ENCODE assay signal across 9 mouse cellular contexts in the genomic region with DNA sequence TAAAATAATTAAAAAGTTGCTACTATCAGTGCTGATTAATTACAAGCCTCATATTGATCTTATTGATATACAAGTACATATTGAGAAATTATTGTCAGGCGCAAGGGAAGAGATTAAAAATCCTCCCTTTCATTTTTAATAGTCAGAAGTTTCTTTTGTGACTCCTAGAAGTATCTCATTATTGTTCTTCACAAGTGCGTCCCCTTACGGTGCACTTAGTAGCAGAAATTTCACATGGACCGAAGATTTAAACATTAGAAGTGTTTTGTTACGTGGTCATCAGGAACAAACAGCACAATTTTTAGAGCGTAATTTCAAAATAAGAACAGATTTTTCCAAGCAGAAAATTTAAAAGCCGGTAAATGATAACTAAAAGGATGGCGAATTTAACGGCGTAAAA. TPM values are rescaled to one million over a fixed set of nuclear protein-coding genes. Genes with fewer than 3 reads are reported as not detected.
DNase-seq lines count a peak whose midpoint lies in the region; ATAC-seq and TF ChIP-seq lines count a peak whose summit lies in the region.
"Had no signal": no experiment of that assay in that cellular context is flagged by ENCODE, and none has a peak within 500 bp of the region (broad histone marks: within the 10 kb centered on the region; RNA-seq: fewer than 3 reads in every experiment).

No protein-coding gene starts in this region.

- no peak for DNase-seq in left cerebral cortex, adult 2 months (ENCODE audit: extremely low spot score in 1 of 2, low spot score in 2 of 2)
- DNase-seq in left cerebral cortex, postnatal 25 days (ENCODE audit: low spot score in 2 of 2) = no peak
- peak; percentile 6 for DNase-seq in embryonic facial prominence, embryonic 14.5 days (ENCODE audit: low spot score)
- no peak for DNase-seq in left cerebral cortex, postnatal 4 days
- DNase-seq in left cerebral cortex, adult 9 months (ENCODE audit: low spot score in 2 of 2) = no peak
- no peak for DNase-seq in adrenal gland, postnatal 36 days

- H3K4me2 ChIP-seq in embryonic facial prominence, embryonic 14.5 days (ENCODE audit: low read depth, low read length) = peak overlapping the region; percentile 63
- peak overlapping the region; percentile 82 for H3K4me2 ChIP-seq in intestine, postnatal 0 days (replicated peaks; ENCODE audit: low read depth)
- H3K4me2 ChIP-seq in neural tube, embryonic 13.5 days = peak overlapping the region; percentile 69

- no peaks in the 10 kb centered on the region for H3K36me3 ChIP-seq in embryonic facial prominence, embryonic 14.5 days (ENCODE audit: control insufficient read depth, insufficient read depth, low read length)
- H3K36me3 ChIP-seq in intestine, postnatal 0 days (ENCODE audit: control insufficient read depth, insufficient read depth) = no peaks in the 10 kb centered on the region
- H3K36me3 ChIP-seq in neural tube, embryonic 13.5 days = no peaks in the 10 kb centered on the region

- peak overlapping the region; percentile 57 for H3K9ac ChIP-seq in embryonic facial prominence, embryonic 14.5 days (ENCODE audit: low read depth, low read length)
- H3K9ac ChIP-seq in intestine, postnatal 0 days (ENCODE audit: low read depth, low read length) = peak overlapping the region; percentile 58
- peak overlapping the region; percentile 57 for H3K9ac ChIP-seq in neural tube, embryonic 13.5 days

- ATAC-seq in embryonic facial prominence, embryonic 14.5 days (ENCODE audit: low read depth) = no peak
- no peak for ATAC-seq in intestine, postnatal 0 days
- ATAC-seq in neural tube, embryonic 13.5 days (ENCODE audit: low read depth) = no peak

- H3K4me3 ChIP-seq in left cerebral cortex, adult 2 months = peak overlapping the region; percentile 71
- H3K4me3 ChIP-seq in embryonic facial prominence, embryonic 14.5 days (ENCODE audit: low read depth, low read length) = peak overlapping the region; percentile 56
- H3K4me3 ChIP-seq in intestine, postnatal 0 days (ENCODE audit: low read depth, low read length) = peak overlapping the region; percentile 56
- peak overlapping the region; percentile 63 for H3K4me3 ChIP-seq in neural tube, embryonic 13.5 days

- no peaks in the 10 kb centered on the region for H3K27me3 ChIP-seq in embryonic facial prominence, embryonic 14.5 days (replicated peaks; ENCODE audit: control insufficient read depth, insufficient read depth, low read length)
- no peaks in the 10 kb centered on the region for H3K27me3 ChIP-seq in intestine, postnatal 0 days (replicated peaks; ENCODE audit: control insufficient read depth, insufficient read depth, low read length)
- H3K27me3 ChIP-seq in neural tube, embryonic 13.5 days = no peaks in the 10 kb centered on the region

- no peaks in the 10 kb centered on the region for H3K9me3 ChIP-seq in embryonic facial prominence, embryonic 14.5 days (ENCODE audit: control insufficient read depth, low read length)
- H3K9me3 ChIP-seq in intestine, postnatal 0 days (ENCODE audit: control insufficient read depth) = no peaks in the 10 kb centered on the region
- no peaks in the 10 kb centered on the region for H3K9me3 ChIP-seq in neural tube, embryonic 13.5 days

- no peaks in the 10 kb centered on the region for H3K4me1 ChIP-seq in embryonic facial prominence, embryonic 14.5 days (ENCODE audit: control insufficient read depth, insufficient read depth, low read length)
- H3K4me1 ChIP-seq in intestine, postnatal 0 days (replicated peaks; ENCODE audit: control insufficient read depth, insufficient read depth, low read length) = no peaks in the 10 kb centered on the region
- peaks cover 5% of the 10 kb centered on the region for H3K4me1 ChIP-seq in neural tube, embryonic 13.5 days (replicated peaks)

- intact Hi-C loops in left cerebral cortex, adult 2 months (cut with DNase I) = loop anchor here (5.0 to 10.0 kb wide), 7 partner anchors 90 to 580 kb away; a partner anchor contains a TSS
- intact Hi-C loops in left cerebral cortex, postnatal 25 days (cut with DNase I) = loop anchor here (5.0 kb wide), 4 partner anchors 90 to 780 kb away; a partner anchor contains a TSS
- intact Hi-C loops in left cerebral cortex, postnatal 4 days (cut with DNase I) = loop anchor here (5.0 to 10.0 kb wide), 2 partner anchors 490 to 582 kb away; a partner anchor contains a TSS

- 2% methylated on average over 10 of the region's 10 CpGs for WGBS in embryonic facial prominence, embryonic 14.5 days
- WGBS in intestine, postnatal 0 days = under 1% methylated on average over 10 of the region's 10 CpGs
- WGBS in neural tube, embryonic 13.5 days = 1% methylated on average over 10 of the region's 10 CpGs

- H3K27ac ChIP-seq in left cerebral cortex, adult 2 months = peak overlapping the region; percentile 64
- peak overlapping the region; percentile 44; the same call in 1 of the 2 replicates for H3K27ac ChIP-seq in embryonic facial prominence, embryonic 14.5 days (replicated peaks; ENCODE audit: low read depth, low read length)
- H3K27ac ChIP-seq in intestine, postnatal 0 days (ENCODE audit: low read depth, low read length) = peak overlapping the region; percentile 93
- H3K27ac ChIP-seq in neural tube, embryonic 13.5 days (replicated peaks) = no peak overlapping the region

- TF ChIP-seq CTCF in left cerebral cortex, adult 2 months (IDR thresholded peaks at IDR 0.05) = no peak
- no peak for TF ChIP-seq CTCF in intestine, postnatal 0 days (IDR thresholded peaks at IDR 0.05; ENCODE audit: low read depth)

RNA-seq across cellular contexts. Expression of a gene that starts 28.5 kb away (rescaled TPM):
- not detected for total RNA-seq in left cerebral cortex, adult 2 months (2021)
- total RNA-seq in left cerebral cortex, postnatal 25 days (2021) = not detected
- polyA plus RNA-seq in embryonic facial prominence, embryonic 14.5 days (2014; fragmentation: Nextera tagmentation; extraction: Ambion mirVana) = not detected in 2 replicates
- polyA plus RNA-seq in intestine, postnatal 0 days (2015; fragmentation: Nextera tagmentation; extraction: Ambion mirVana) = not detected in 2 replicates
- not detected in 2 replicates for polyA plus RNA-seq in neural tube, embryonic 13.5 days (2015; fragmentation: Nextera tagmentation; extraction: Ambion mirVana)
- total RNA-seq in left cerebral cortex, postnatal 4 days (2021) = not detected
- not detected for total RNA-seq in adrenal gland, postnatal 36 days (2021)
- total RNA-seq: neutrophil, adult 5-6 weeks had no signal

RNA-seq across cellular contexts. Expression of a gene that starts 46.9 kb away (rescaled TPM):
- 10 to 100 TPM; 55.6 to 57.0 TPM for total RNA-seq in left cerebral cortex, adult 2 months (2021)
- 10 to 100 TPM; 55.3 to 58.9 TPM for total RNA-seq in left cerebral cortex, postnatal 25 days (2021)
- polyA plus RNA-seq in embryonic facial prominence, embryonic 14.5 days (2014; fragmentation: Nextera tagmentation; extraction: Ambion mirVana) = 9.0 and 10.1 TPM in 2 replicates
- 6.2 and 6.9 TPM in 2 replicates for polyA plus RNA-seq in intestine, postnatal 0 days (2015; fragmentation: Nextera tagmentation; extraction: Ambion mirVana)
- 4.5 and 4.7 TPM in 2 replicates for polyA plus RNA-seq in neural tube, embryonic 13.5 days (2015; fragmentation: Nextera tagmentation; extraction: Ambion mirVana)
- 10 to 100 TPM; 52.5 to 54.4 TPM for total RNA-seq in left cerebral cortex, postnatal 4 days (2021)
- 100 to 1,000 TPM in 1 of 2 experiments, 10 to 100 TPM in 1; 81.5 to 117 TPM for total RNA-seq in adrenal gland, postnatal 36 days (2021)

RNA-seq across cellular contexts. Expression of a gene that starts 49.9 kb away (rescaled TPM):
- not detected for total RNA-seq in left cerebral cortex, adult 2 months (2021)
- not detected for total RNA-seq in left cerebral cortex, postnatal 25 days (2021)
- not detected in 2 replicates for polyA plus RNA-seq in embryonic facial prominence, embryonic 14.5 days (2014; fragmentation: Nextera tagmentation; extraction: Ambion mirVana)
- not detected in 2 replicates for polyA plus RNA-seq in intestine, postnatal 0 days (2015; fragmentation: Nextera tagmentation; extraction: Ambion mirVana)
- polyA plus RNA-seq in neural tube, embryonic 13.5 days (2015; fragmentation: Nextera tagmentation; extraction: Ambion mirVana) = not detected in 2 replicates
- total RNA-seq in left cerebral cortex, postnatal 4 days (2021) = not detected
- total RNA-seq in adrenal gland, postnatal 36 days (2021) = not detected
- total RNA-seq: neutrophil, adult 5-6 weeks had no signal
